Mouse (Mus musculus): ENCODE measurements at regions not wholly inside any gene's neighbourhood (a gene's known extent, or its start where the extent isn't known, plus 50 kb on each side); places are given as distances from the start of the nearest gene placed in this dataset.
A peak's percentile ranks its signal among the peaks of the same experiment; 100 is the strongest.

GRCm38 (mm10) chr5:83610777-83611176 is 255.8 kb upstream of the Tecrl start:
- H3K4me3 ChIP-seq (ENCODE audit: low read depth, low read length): no peak overlapping the region
- 48% methylated on average over 2 of the region's 2 CpGs for WGBS
- no peaks in the 10 kb centered on the region for H3K4me1 ChIP-seq (ENCODE audit: control insufficient read depth, insufficient read depth, low read length)
- H3K27me3 ChIP-seq (ENCODE audit: control insufficient read depth, insufficient read depth, low read length): no peaks in the 10 kb centered on the region
- DNase-seq (ENCODE audit: low spot score, missing footprints) (no peak), ATAC-seq (ENCODE audit: low FRiP score) (no peak)
- no peaks in the 10 kb centered on the region for H3K36me3 ChIP-seq (ENCODE audit: control insufficient read depth, insufficient read depth, low read length)
- H3K9me3 ChIP-seq (ENCODE audit: control insufficient read depth, low read length): no peaks in the 10 kb centered on the region
- no peak overlapping the region for H3K4me2 ChIP-seq
- H3K27ac ChIP-seq (ENCODE audit: low read depth, low read length): no peak overlapping the region
- H3K9ac ChIP-seq (ENCODE audit: low read length): no peak overlapping the region

DNA sequence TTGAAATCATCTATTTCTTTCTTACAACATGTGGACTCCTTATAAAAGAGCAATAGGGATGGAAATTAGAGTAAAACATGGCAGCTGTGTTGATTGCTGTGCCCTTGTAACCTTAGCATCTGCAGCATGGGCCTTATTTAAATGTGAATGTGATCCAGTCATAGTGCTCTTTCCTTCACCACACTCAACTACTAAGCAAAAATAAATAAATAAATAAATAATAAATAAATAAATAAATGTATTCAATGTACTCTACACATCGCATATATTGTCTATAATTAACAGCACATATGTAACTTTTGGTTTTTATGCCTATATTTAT is 238.3 kb upstream of the Tecrl start:
- H3K9me3 ChIP-seq (ENCODE audit: control insufficient read depth, low read length): no peaks in the 10 kb centered on the region
- H3K27me3 ChIP-seq (ENCODE audit: control insufficient read depth, insufficient read depth, low read length): no peaks in the 10 kb centered on the region
- DNase-seq (ENCODE audit: low spot score, missing footprints): no peak
- no peak overlapping the region for H3K9ac ChIP-seq (ENCODE audit: low read length)
- no peak overlapping the region for H3K27ac ChIP-seq (ENCODE audit: low read depth, low read length)
- no peaks in the 10 kb centered on the region for H3K4me1 ChIP-seq (ENCODE audit: control insufficient read depth, insufficient read depth, low read length)
- no peak overlapping the region for H3K4me2 ChIP-seq
- no peak overlapping the region for H3K4me3 ChIP-seq (ENCODE audit: low read depth, low read length)
- ATAC-seq (ENCODE audit: low FRiP score): 0 out of 2 replicates have a peak, but pooled peaks have one; percentile 27
- 84% methylated on average over 1 of the region's 1 CpGs for WGBS
- H3K36me3 ChIP-seq (ENCODE audit: control insufficient read depth, insufficient read depth, low read length): no peaks in the 10 kb centered on the region

- no peak overlapping the region for H3K27ac ChIP-seq (ENCODE audit: low read depth, low read length)
- ATAC-seq (ENCODE audit: low FRiP score) (no peak), DNase-seq (ENCODE audit: low spot score, missing footprints) (no peak)
- H3K4me2 ChIP-seq: no peak overlapping the region
- no peaks in the 10 kb centered on the region for H3K36me3 ChIP-seq (ENCODE audit: control insufficient read depth, insufficient read depth, low read length)
- H3K9ac ChIP-seq (ENCODE audit: low read length): no peak overlapping the region
- no peaks in the 10 kb centered on the region for H3K4me1 ChIP-seq (ENCODE audit: control insufficient read depth, insufficient read depth, low read length)
- no peaks in the 10 kb centered on the region for H3K27me3 ChIP-seq (ENCODE audit: control insufficient read depth, insufficient read depth, low read length)
- no peaks in the 10 kb centered on the region for H3K9me3 ChIP-seq (ENCODE audit: control insufficient read depth, low read length)
- no peak overlapping the region for H3K4me3 ChIP-seq (ENCODE audit: low read depth, low read length)
- 92% methylated on average over 3 of the region's 3 CpGs for WGBS
These were observed 237.7 kb upstream of the Tecrl start for GRCm38 (mm10) chr5:83592587-83593288.

Measured in midbrain, embryonic 11.5 days (tissue).